In genomic region chr12:109948434-109948984, GRCm38 (mm10) we compare ENCODE assay signal across 8 mouse cellular contexts.
DNase-seq lines count a peak whose midpoint lies in the region; ATAC-seq and TF ChIP-seq lines count a peak whose summit lies in the region.

No protein-coding gene starts in this region.

- peak overlapping the region; percentile 88 for H3K27ac ChIP-seq in forebrain, embryonic 14.5 days (ENCODE audit: low read depth, low read length)
- peak overlapping the region; percentile 43 for H3K27ac ChIP-seq in limb, embryonic 11.5 days (replicated peaks; ENCODE audit: low read depth, low read length)
- H3K27ac ChIP-seq in liver, postnatal 0 days (ENCODE audit: low read depth), result no peak overlapping the region

- no peaks in the 10 kb centered on the region for H3K36me3 ChIP-seq in forebrain, embryonic 14.5 days (ENCODE audit: control insufficient read depth, insufficient read depth, low read length)
- no peaks in the 10 kb centered on the region for H3K36me3 ChIP-seq in limb, embryonic 11.5 days (ENCODE audit: control insufficient read depth, insufficient read depth, low read length)
- no peaks in the 10 kb centered on the region for H3K36me3 ChIP-seq in liver, postnatal 0 days (replicated peaks; ENCODE audit: insufficient read depth, low read length)

- peak overlapping the region; percentile 25; the same call in 1 of the 2 replicates for H3K9ac ChIP-seq in forebrain, embryonic 14.5 days (ENCODE audit: low read length)
- H3K9ac ChIP-seq in limb, embryonic 11.5 days (ENCODE audit: low read length), result no peak overlapping the region
- no peak overlapping the region for H3K9ac ChIP-seq in liver, postnatal 0 days (replicated peaks)

- no peak for TF ChIP-seq CTCF in liver, postnatal 0 days (IDR thresholded peaks at IDR 0.05; ENCODE audit: low read depth)

- H3K27me3 ChIP-seq in forebrain, embryonic 14.5 days (replicated peaks; ENCODE audit: control insufficient read depth, insufficient read depth, low read length), result no peaks in the 10 kb centered on the region
- H3K27me3 ChIP-seq in limb, embryonic 11.5 days (ENCODE audit: control insufficient read depth, insufficient read depth, low read length), result no peaks in the 10 kb centered on the region; the same call in 1 of the 2 replicates
- H3K27me3 ChIP-seq in liver, postnatal 0 days (ENCODE audit: insufficient read depth, low read length), result no peaks in the 10 kb centered on the region

- peak; percentile 19 for DNase-seq in thymus, postnatal 4 days
- DNase-seq in thymus, postnatal 14 days, result no peak
- DNase-seq in forebrain, embryonic 14.5 days (ENCODE audit: low spot score), result peak; percentile 86
- peak; percentile 65 for DNase-seq in limb, embryonic 11.5 days (ENCODE audit: low spot score)
- no peak for DNase-seq in adrenal gland, adult 8-10 months
- no peak for DNase-seq in Muller cell, postnatal 12 days (ENCODE audit: inconsistent ontology term)
- no peak for DNase-seq in adrenal gland, adult (ENCODE audit: inconsistent age in 2 of 2, low spot score in 1 of 2)
- no peak for DNase-seq in liver, postnatal 0 days

- H3K4me2 ChIP-seq in forebrain, embryonic 14.5 days (ENCODE audit: low read length), result 0 out of 2 replicates have a peak overlapping the region, but pooled peaks have one; percentile 9
- H3K4me2 ChIP-seq in limb, embryonic 11.5 days (ENCODE audit: low read depth, severe bottlenecking), result no peak overlapping the region
- no peak overlapping the region for H3K4me2 ChIP-seq in liver, postnatal 0 days (ENCODE audit: low read depth, low read length)

- no peak for TF ChIP-seq EP300 in liver, postnatal 0 days (IDR thresholded peaks at IDR 0.05; ENCODE audit: low read depth)

- ATAC-seq in forebrain, embryonic 14.5 days, result peak; percentile 90
- ATAC-seq in limb, embryonic 11.5 days (ENCODE audit: insufficient number of reproducible peaks, low FRiP score, low TSS enrichment, low read depth), result peak; percentile 31; the same call in 1 of the 2 replicates
- no peak for ATAC-seq in liver, postnatal 0 days

- WGBS in forebrain, embryonic 14.5 days, result 3% methylated on average over 16 of the region's 16 CpGs
- WGBS in limb, embryonic 11.5 days, result 15% methylated on average over 16 of the region's 16 CpGs
- 54% methylated on average over 14 of the region's 16 CpGs for WGBS in liver, postnatal 0 days (ENCODE audit: insufficient replicate concordance)

- H3K9me3 ChIP-seq in forebrain, embryonic 14.5 days (replicated peaks; ENCODE audit: control insufficient read depth, low read length), result 0 out of 2 replicates have a peak, but pooled peaks cover 5% of the 10 kb centered on the region
- H3K9me3 ChIP-seq in limb, embryonic 11.5 days (ENCODE audit: control insufficient read depth, low read length), result no peaks in the 10 kb centered on the region
- H3K9me3 ChIP-seq in liver, postnatal 0 days (ENCODE audit: low read length), result no peaks in the 10 kb centered on the region

- H3K4me1 ChIP-seq in forebrain, embryonic 14.5 days (ENCODE audit: control insufficient read depth, insufficient read depth, low read length), result peaks cover 9% of the 10 kb centered on the region
- H3K4me1 ChIP-seq in limb, embryonic 11.5 days (ENCODE audit: control insufficient read depth, insufficient read depth, low read length), result peaks cover 27% of the 10 kb centered on the region
- H3K4me1 ChIP-seq in liver, postnatal 0 days (ENCODE audit: insufficient read depth), result no peaks in the 10 kb centered on the region

- H3K4me3 ChIP-seq in forebrain, embryonic 14.5 days (ENCODE audit: low read depth, low read length), result no peak overlapping the region
- no peak overlapping the region for H3K4me3 ChIP-seq in limb, embryonic 11.5 days (ENCODE audit: low read depth, low read length)
- no peak overlapping the region for H3K4me3 ChIP-seq in liver, postnatal 0 days (ENCODE audit: low read depth, low read length)

Comparison
In these comparisons a context has a peak if more than half of its experiments do, and no peak if none do; other contexts are left out.
1. DNase-seq: peak in thymus, postnatal 4 days (single experiment), forebrain, embryonic 14.5 days (single experiment) and limb, embryonic 11.5 days (single experiment); none in thymus, postnatal 14 days (single experiment), adrenal gland, adult 8-10 months (single experiment), Muller cell, postnatal 12 days (single experiment), adrenal gland, adult (0 of 2) and liver, postnatal 0 days (single experiment).